Mouse (Mus musculus) adrenal gland (tissue): ENCODE measurements around the gene BC004004.
"Not testable (repeated sequence)": the region's sequence is repeated elsewhere in the genome, so short reads cannot be mapped to it uniquely, and the experiment has no call there.

Source experiments
- intact Hi-C: fragments of 180-260 bp; cut with DNase I; formaldehyde crosslinking; loops from one replicate; pipeline ENCODE4 v1.15.1; 2025

The BC004004 gene

GRCm38 (mm10) chr17:29295835-29296234, 27.2 kb downstream of the BC004004 start:
- intact Hi-C loops = no loop called here

- intact Hi-C loops = no loop called here
These were observed 28.7 kb downstream of the BC004004 start for GRCm38 (mm10) chr17:29297321-29297720.

GRCm38 (mm10) chr17:29297813-29298212, 29.2 kb downstream of the BC004004 start:
- intact Hi-C loops = no loop called here

GRCm38 (mm10) chr17:29299282-29299681, 30.7 kb downstream of the BC004004 start:
- intact Hi-C loops = no loop called here

GRCm38 (mm10) chr17:29300926-29301325, 32.3 kb downstream of the BC004004 start:
- intact Hi-C loops = no loop called here

GRCm38 (mm10) chr17:29301421-29301820, 32.8 kb downstream of the BC004004 start:
- intact Hi-C loops = no loop called here

GRCm38 (mm10) chr17:29302149-29302548, 33.6 kb downstream of the BC004004 start:
- intact Hi-C loops = no loop called here

GRCm38 (mm10) chr17:29303087-29303486, 34.5 kb downstream of the BC004004 start:
- intact Hi-C loops = no loop called here

GRCm38 (mm10) chr17:29303856-29304255, 35.3 kb downstream of the BC004004 start:
- intact Hi-C loops = no loop called here

GRCm38 (mm10) chr17:29304376-29305057, 35.9 kb downstream of the BC004004 start:
- intact Hi-C loops = no loop called here

GRCm38 (mm10) chr17:29305058-29305806, 36.6 kb downstream of the BC004004 start:
- intact Hi-C loops = no loop called here

- intact Hi-C loops = no loop called here
These were observed 37.3 kb downstream of the BC004004 start for GRCm38 (mm10) chr17:29305871-29306270.

- intact Hi-C loops = no loop called here
These were observed 41.6 kb downstream of the BC004004 start for GRCm38 (mm10) chr17:29310056-29310623.

- intact Hi-C loops = no loop called here
These were observed 43.0 kb downstream of the BC004004 start for GRCm38 (mm10) chr17:29311602-29312001.

- intact Hi-C loops = no loop called here
These were observed 43.5 kb downstream of the BC004004 start for GRCm38 (mm10) chr17:29312082-29312481.

GRCm38 (mm10) chr17:29313300-29313699, 44.7 kb downstream of the BC004004 start:
- intact Hi-C loops = no loop called here

GRCm38 (mm10) chr17:29315672-29316465, 47.3 kb downstream of the BC004004 start:
- intact Hi-C loops = no loop called here

GRCm38 (mm10) chr17:29316891-29317290, 48.3 kb downstream of the BC004004 start:
- intact Hi-C loops = no loop called here

- intact Hi-C loops = not testable (repeated sequence)
These were observed 48.8 kb downstream of the BC004004 start, which contains the start of gene Pi16 for GRCm38 (mm10) chr17:29317380-29317779. TSS of gene Pi16 (plus strand) at chr17:29317680.

GRCm38 (mm10) chr17:29318731-29319250, 50.2 kb downstream of the BC004004 start:
- intact Hi-C loops = no loop called here

GRCm38 (mm10) chr17:29319476-29319875, 50.9 kb downstream of the BC004004 start:
- intact Hi-C loops = no loop called here
